Mouse (Mus musculus) heart, adult 11 months (tissue): ENCODE data around the gene Slfn8.

ENCODE experiments used
- DNase-seq: peaks from one replicate; pipeline ENCODE4 v3.0.0; 2022

Gene Slfn8

GRCm38 (mm10) chr11:83020621-83021020 lies at the start of gene Slfn8:
Slfn8 (minus strand) TSS chr11:83020810.
- peak; percentile 92 for DNase-seq

- DNase-seq, result peak; percentile 68
Measured at GRCm38 (mm10) chr11:83067982-83068694, 47.5 kb upstream of the Slfn8 start.

GRCm38 (mm10) chr11:83066640-83067531 lies 46.3 kb upstream of the Slfn8 start:
- DNase-seq, result peak; percentile 97

GRCm38 (mm10) chr11:83065441-83066344 lies 45.1 kb upstream of the Slfn8 start:
- peak; percentile 74 for DNase-seq

GRCm38 (mm10) chr11:83064946-83065345 lies 44.3 kb upstream of the Slfn8 start, which contains the start of gene Slfn2:
Slfn2 (plus strand) TSS chr11:83065112.
- peak; percentile 95 for DNase-seq

- peak; percentile 96 for DNase-seq
Measured at GRCm38 (mm10) chr11:83063941-83064349, 43.3 kb upstream of the Slfn8 start.

GRCm38 (mm10) chr11:83063126-83063525 lies 42.5 kb upstream of the Slfn8 start:
- DNase-seq, result no peak

GRCm38 (mm10) chr11:83061806-83062205 lies 41.2 kb upstream of the Slfn8 start:
- DNase-seq, result peak; percentile 78

GRCm38 (mm10) chr11:83060412-83061020 lies 39.9 kb upstream of the Slfn8 start:
- peak; percentile 73 for DNase-seq

- DNase-seq, result peak; percentile 95
Measured at GRCm38 (mm10) chr11:83057863-83058262, 37.3 kb upstream of the Slfn8 start.

- DNase-seq, result peak; percentile 86
Measured at GRCm38 (mm10) chr11:83045642-83046041, 25.0 kb upstream of the Slfn8 start.

- DNase-seq, result no peak
Measured at GRCm38 (mm10) chr11:83043891-83044290, 23.3 kb upstream of the Slfn8 start.

- no peak for DNase-seq
Measured at GRCm38 (mm10) chr11:83041000-83041399, 20.4 kb upstream of the Slfn8 start.

- peak; percentile 87 for DNase-seq
Measured at GRCm38 (mm10) chr11:83040325-83040724, 19.7 kb upstream of the Slfn8 start.

- peak; percentile 80 for DNase-seq
Measured at GRCm38 (mm10) chr11:83039796-83040195, 19.2 kb upstream of the Slfn8 start.

GRCm38 (mm10) chr11:83039156-83039555 lies 18.5 kb upstream of the Slfn8 start:
- peak; percentile 28 for DNase-seq

- DNase-seq, result peak; percentile 79
Measured at GRCm38 (mm10) chr11:83038686-83039085, 18.1 kb upstream of the Slfn8 start.

- DNase-seq, result peak; percentile 93
Measured at GRCm38 (mm10) chr11:83019561-83020519, 770 bp downstream of the Slfn8 start.

GRCm38 (mm10) chr11:83016093-83016492 lies 4.5 kb downstream of the Slfn8 start:
- no peak for DNase-seq

GRCm38 (mm10) chr11:83013356-83013755 lies 7.3 kb downstream of the Slfn8 start:
- no peak for DNase-seq
